ENCODE assay signal across 14 mouse cellular contexts in the genomic region with DNA sequence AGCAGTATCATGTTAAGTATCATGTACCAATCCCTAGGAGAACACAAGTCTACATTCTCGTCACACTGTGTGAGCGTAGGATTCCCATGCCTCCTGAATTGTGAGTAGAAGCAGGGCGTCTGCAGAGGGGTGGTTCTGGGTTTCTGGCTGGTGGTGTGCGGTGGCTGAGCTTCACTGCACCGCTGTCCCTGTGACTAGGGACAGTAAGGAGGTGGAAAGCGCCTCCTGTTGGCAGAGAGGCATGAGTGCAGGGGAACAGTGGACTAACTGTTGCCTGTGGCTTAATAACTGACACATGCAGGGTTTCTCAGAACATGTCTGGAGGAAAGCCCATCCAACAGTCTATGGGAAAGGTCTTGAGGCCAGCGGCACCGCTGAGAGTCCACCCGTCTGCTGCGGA. TPM values are rescaled to one million over a fixed set of nuclear protein-coding genes. Genes with fewer than 3 reads are reported as not detected.
DNase-seq lines count a peak whose midpoint lies in the region; ATAC-seq and TF ChIP-seq lines count a peak whose summit lies in the region.
"Had no signal": no experiment of that assay in that cellular context is flagged by ENCODE, and none has a peak within 500 bp of the region (broad histone marks: within the 10 kb centered on the region; RNA-seq: fewer than 3 reads in every experiment).

No protein-coding gene starts in this region.

- ATAC-seq in kidney, postnatal 0 days (replicated peaks; ENCODE audit: low FRiP score, low read depth): no peak
- ATAC-seq in midbrain, embryonic 11.5 days (ENCODE audit: low FRiP score): no peak

- no peak overlapping the region for H3K4me2 ChIP-seq in kidney, postnatal 0 days (ENCODE audit: low read length)
- no peak overlapping the region for H3K4me2 ChIP-seq in midbrain, embryonic 11.5 days
- H3K4me2 ChIP-seq: hindbrain, embryonic 12.5 days; neural tube, embryonic 13.5 days had no signal

- TF ChIP-seq POLR2A in brain, embryonic 14.5 days (IDR thresholded peaks at IDR 0.05; ENCODE audit: borderline replicate concordance, extremely low read depth, insufficient read depth, insufficient read length, poor library complexity, severe bottlenecking): no peak

- peak; percentile 14 for DNase-seq in adrenal gland, postnatal 10 days
- DNase-seq in adrenal gland, postnatal 36 days: no peak
- DNase-seq in kidney, postnatal 0 days (ENCODE audit: low spot score): peak; percentile 29
- DNase-seq in kidney, postnatal 14 days: no peak
- peak; percentile 40 for DNase-seq in 3T3-L1 (ENCODE audit: low read depth, low spot score)
- DNase-seq in brain, embryonic 14.5 days (ENCODE audit: low read depth): no peak
- no peak for DNase-seq in urinary bladder, postnatal 4 days (ENCODE audit: low spot score in 2 of 2)
- DNase-seq in midbrain, embryonic 11.5 days (ENCODE audit: low spot score, missing footprints): no peak
- DNase-seq: adrenal gland, postnatal 25 days; gastrocnemius, postnatal 36 days had no signal

- H3K4me3 ChIP-seq in kidney, postnatal 0 days (replicated peaks; ENCODE audit: low read depth, low read length): no peak overlapping the region
- H3K4me3 ChIP-seq in midbrain, embryonic 11.5 days (ENCODE audit: low read depth, low read length): no peak overlapping the region
- H3K4me3 ChIP-seq: hindbrain, embryonic 12.5 days; neural tube, embryonic 13.5 days had no signal

- TF ChIP-seq CTCF in kidney, postnatal 0 days (IDR thresholded peaks at IDR 0.05; ENCODE audit: low read depth): peak; percentile 42; the same call in 1 of the 2 replicates
- peak; percentile 51; the same call in 1 of the 2 replicates for TF ChIP-seq CTCF in brain, embryonic 14.5 days (IDR thresholded peaks at IDR 0.05; ENCODE audit: borderline replicate concordance, extremely low read depth, insufficient read depth, insufficient read length)

- WGBS in kidney, postnatal 0 days: 81% methylated on average over 10 of the region's 10 CpGs
- 87% methylated on average over 10 of the region's 10 CpGs for WGBS in midbrain, embryonic 11.5 days

- H3K9me3 ChIP-seq in kidney, postnatal 0 days (replicated peaks; ENCODE audit: low read length): no peaks in the 10 kb centered on the region
- H3K9me3 ChIP-seq in midbrain, embryonic 11.5 days (ENCODE audit: control insufficient read depth, low read length): no peaks in the 10 kb centered on the region
- H3K9me3 ChIP-seq: hindbrain, embryonic 12.5 days; neural tube, embryonic 13.5 days had no signal

- H3K27ac ChIP-seq in kidney, postnatal 0 days: no peak overlapping the region
- H3K27ac ChIP-seq in midbrain, embryonic 11.5 days (ENCODE audit: low read depth, low read length): no peak overlapping the region
- H3K27ac ChIP-seq: hindbrain, embryonic 12.5 days; neural tube, embryonic 13.5 days had no signal

- H3K4me1 ChIP-seq in kidney, postnatal 0 days (replicated peaks; ENCODE audit: insufficient read depth, low read length): no peaks in the 10 kb centered on the region
- no peaks in the 10 kb centered on the region for H3K4me1 ChIP-seq in midbrain, embryonic 11.5 days (ENCODE audit: control insufficient read depth, insufficient read depth, low read length)

- H3K9ac ChIP-seq in kidney, postnatal 0 days (ENCODE audit: low read depth, low read length): no peak overlapping the region
- no peak overlapping the region for H3K9ac ChIP-seq in midbrain, embryonic 11.5 days (ENCODE audit: low read length)
- H3K9ac ChIP-seq: hindbrain, embryonic 12.5 days; neural tube, embryonic 13.5 days had no signal

- H3K27me3 ChIP-seq in kidney, postnatal 0 days (ENCODE audit: insufficient read depth, low read length): no peaks in the 10 kb centered on the region
- H3K27me3 ChIP-seq in midbrain, embryonic 11.5 days (ENCODE audit: control insufficient read depth, insufficient read depth, low read length): no peaks in the 10 kb centered on the region
- H3K27me3 ChIP-seq: hindbrain, embryonic 12.5 days; neural tube, embryonic 13.5 days had no signal

- H3K36me3 ChIP-seq in kidney, postnatal 0 days (ENCODE audit: insufficient read depth, low read length): peaks cover 84% of the 10 kb centered on the region
- peaks cover 69% of the 10 kb centered on the region for H3K36me3 ChIP-seq in midbrain, embryonic 11.5 days (ENCODE audit: control insufficient read depth, insufficient read depth, low read length)

RNA-seq across cellular contexts. Expression of a gene that starts 14.9 kb away (rescaled TPM):
- total RNA-seq in adrenal gland, postnatal 10 days (2021): not detected
- not detected for total RNA-seq in adrenal gland, postnatal 36 days (2021)
- polyA plus RNA-seq in kidney, postnatal 0 days (2015; fragmentation: Nextera tagmentation; extraction: Ambion mirVana): not detected in 2 replicates
- polyA plus RNA-seq in brain, embryonic 14.5 days (2012; rRNA removed): 0.85 and 1.1 TPM in 2 replicates
- 0.51 and 0.68 TPM in 2 replicates for polyA plus RNA-seq in midbrain, embryonic 11.5 days (2014; fragmentation: Nextera tagmentation; extraction: Ambion mirVana)
- total RNA-seq: adrenal gland, postnatal 25 days; gastrocnemius, postnatal 36 days; layer of hippocampus, postnatal 25 days had no signal

RNA-seq across cellular contexts. Expression of a gene that starts 23.2 kb away (rescaled TPM):
- total RNA-seq in adrenal gland, postnatal 10 days (2021): 10 to 100 TPM in 1 of 2 experiments, 1 to 10 TPM in 1; 8.4 to 12.8 TPM
- total RNA-seq in adrenal gland, postnatal 36 days (2021): 10 to 100 TPM; 10.0 to 12.6 TPM
- polyA plus RNA-seq in kidney, postnatal 0 days (2015; fragmentation: Nextera tagmentation; extraction: Ambion mirVana): 4.2 and 5.0 TPM in 2 replicates
- 57.2 and 64.1 TPM in 2 replicates for polyA plus RNA-seq in brain, embryonic 14.5 days (2012; rRNA removed)
- polyA plus RNA-seq in midbrain, embryonic 11.5 days (2014; fragmentation: Nextera tagmentation; extraction: Ambion mirVana): 19.2 and 20.2 TPM in 2 replicates

RNA-seq across cellular contexts. Expression of a gene that starts 23.5 kb away (rescaled TPM):
- 10 to 100 TPM; 41.9 to 44.0 TPM for total RNA-seq in adrenal gland, postnatal 10 days (2021)
- total RNA-seq in adrenal gland, postnatal 36 days (2021): 10 to 100 TPM; 29.0 to 54.7 TPM
- polyA plus RNA-seq in kidney, postnatal 0 days (2015; fragmentation: Nextera tagmentation; extraction: Ambion mirVana): 14.6 and 16.6 TPM in 2 replicates
- polyA plus RNA-seq in brain, embryonic 14.5 days (2012; rRNA removed): 38.6 and 39.4 TPM in 2 replicates
- polyA plus RNA-seq in midbrain, embryonic 11.5 days (2014; fragmentation: Nextera tagmentation; extraction: Ambion mirVana): 17.8 and 18.9 TPM in 2 replicates

RNA-seq across cellular contexts. Expression of a gene that starts 29.8 kb away (rescaled TPM):
- total RNA-seq in adrenal gland, postnatal 10 days (2021): not detected
- 1 to 10 TPM in 1 of 2 experiments, not detected in 1; 2.9 TPM for total RNA-seq in adrenal gland, postnatal 36 days (2021)
- not detected in 2 replicates for polyA plus RNA-seq in kidney, postnatal 0 days (2015; fragmentation: Nextera tagmentation; extraction: Ambion mirVana)
- not detected in 2 replicates for polyA plus RNA-seq in brain, embryonic 14.5 days (2012; rRNA removed)
- 0.23 and 0.29 TPM in 2 replicates for polyA plus RNA-seq in midbrain, embryonic 11.5 days (2014; fragmentation: Nextera tagmentation; extraction: Ambion mirVana)
- total RNA-seq: adrenal gland, postnatal 25 days; gastrocnemius, postnatal 36 days; layer of hippocampus, postnatal 25 days had no signal
- polyA plus RNA-seq: spleen, adult 2 months had no signal

Comparison
In these comparisons a context has a peak if more than half of its experiments do, and no peak if none do; other contexts are left out.
1. DNase-seq: peak in adrenal gland, postnatal 10 days (single experiment), kidney, postnatal 0 days (single experiment) and 3T3-L1 (single experiment); none in adrenal gland, postnatal 36 days (0 of 2), kidney, postnatal 14 days (single experiment), brain, embryonic 14.5 days (single experiment), urinary bladder, postnatal 4 days (0 of 2) and midbrain, embryonic 11.5 days (single experiment).